Mouse (Mus musculus) lung, postnatal 0 days (tissue): ENCODE results near the gene Recql5.

Experiments used
- CTCF ChIP-seq: IDR thresholded peaks from 2 replicates; pipeline ENCODE4 v1.5.1; 2016; ENCODE audit warnings: antibody characterized with exemption, mild to moderate bottlenecking
- EP300 ChIP-seq: IDR thresholded peaks from 2 replicates; pipeline ENCODE4 v1.6.1; 2016; ENCODE audit warnings: antibody characterized with exemption, mild to moderate bottlenecking, control low read depth

- TF ChIP-seq CTCF (no peak), EP300 (no peak)
Measured at GRCm38 (mm10) chr11:115902177-115902576, 31.1 kb downstream of the Recql5 start.
